Mouse (Mus musculus) brain, embryonic 14.5 days (tissue): ENCODE results near the gene Ddx28.

ENCODE experiments used
- CTCF ChIP-seq: fragments of 200-500 bp; IDR thresholded peaks from 2 replicates; pipeline ENCODE4 v1.5.1; 2012; ENCODE audit warnings: inconsistent platforms, mild to moderate bottlenecking, moderate library complexity, borderline replicate concordance; ENCODE audit not compliant: insufficient read depth, insufficient read length; ENCODE audit errors: extremely low read depth
- POLR2A ChIP-seq: fragments of 200-500 bp; IDR thresholded peaks from 2 replicates; pipeline ENCODE4 v1.6.1; 2012; ENCODE audit warnings: mild to moderate bottlenecking, inconsistent platforms, borderline replicate concordance; ENCODE audit not compliant: poor library complexity, insufficient read depth, insufficient read length, severe bottlenecking; ENCODE audit errors: extremely low read depth

GRCm38 (mm10) chr8:105993226-105993625 is 18.5 kb downstream of the Ddx28 start:
- no peak for TF ChIP-seq POLR2A
- TF ChIP-seq CTCF: no peak
